Mouse (Mus musculus) limb, embryonic 15.5 days (tissue): ENCODE results near the gene Fgfr2. TPM values are rescaled to one million over a fixed set of nuclear protein-coding genes. Genes with fewer than 3 reads are reported as not detected.

Experiments used
- ATAC-seq: fragments of 200-750 bp; cut with Nextera tagmentation; 2 replicates; pipeline ENCODE4 v1.8.0; 2017; ENCODE audit warnings: low read depth, moderate TSS enrichment; ENCODE audit not compliant: insufficient number of reproducible peaks, low FRiP score, low TSS enrichment
- H3K27ac ChIP-seq: fragments of 300-500 bp; sonication (generic); 2 replicates; pipeline ENCODE4 v1.5.1; 2015; ENCODE audit warnings: moderate library complexity, mild to moderate bottlenecking, inconsistent platforms
- H3K27me3 ChIP-seq: fragments of 300-500 bp; sonication (generic); 2 replicates; pipeline ENCODE4 v1.6.1; 2015; ENCODE audit warnings: inconsistent platforms
- H3K36me3 ChIP-seq: fragments of 300-500 bp; sonication (generic); 2 replicates; pipeline ENCODE4 v1.6.1; 2015; ENCODE audit warnings: inconsistent platforms
- H3K4me1 ChIP-seq: fragments of 300-500 bp; sonication (generic); 2 replicates; pipeline ENCODE4 v1.6.1; 2015; ENCODE audit warnings: inconsistent platforms
- H3K4me2 ChIP-seq: fragments of 300-500 bp; sonication (generic); 2 replicates; pipeline ENCODE4 v1.6.1; 2015; ENCODE audit warnings: mild to moderate bottlenecking, inconsistent platforms
- H3K4me3 ChIP-seq: fragments of 300-500 bp; sonication (generic); 2 replicates; pipeline ENCODE4 v1.5.1; 2015; ENCODE audit warnings: mild to moderate bottlenecking, inconsistent platforms
- H3K9ac ChIP-seq: fragments of 300-500 bp; sonication (generic); 2 replicates; pipeline ENCODE4 v1.6.1; 2015; ENCODE audit warnings: inconsistent platforms
- H3K9me3 ChIP-seq: fragments of 300-500 bp; sonication (generic); 2 replicates; pipeline ENCODE4 v1.6.1; 2016; ENCODE audit warnings: inconsistent platforms
- WGBS: fragments of 180-500 bp; shearing (Covaris S2); methylation state at CpG from one replicate; pipeline ENCODE4 v1.1.7; 2015; 5-methylcytosine and 5-hydroxymethylcytosine counted together
- polyA plus RNA-seq: library from polyadenylated mRNA; unstranded; fragments of >200 nt; fragmentation: Nextera tagmentation; extraction: Ambion mirVana; gene quantifications from 2 replicates; pipeline ENCODE4 v1.2.1, GENCODE M21; 2015

Gene Fgfr2
- polyA plus RNA-seq, 1 experiment from 2014 or later: 101 TPM

- WGBS: 64% methylated on average over 16 of the region's 16 CpGs
These were observed 1375.8 kb downstream of the Fgfr2 start for GRCm38 (mm10) chr7:131747152-131748010.

GRCm38 (mm10) chr7:131746752-131747151 lies 1376.4 kb downstream of the Fgfr2 start:
- no peaks in the 10 kb centered on the region for H3K36me3 ChIP-seq
- no peaks in the 10 kb centered on the region for H3K4me1 ChIP-seq
- H3K9me3 ChIP-seq: no peaks in the 10 kb centered on the region
- H3K9ac ChIP-seq: no peak overlapping the region
- 34% methylated on average over 9 of the region's 9 CpGs for WGBS
- no peak overlapping the region for H3K27ac ChIP-seq
- no peak overlapping the region for H3K4me3 ChIP-seq
- no peak overlapping the region for H3K4me2 ChIP-seq
- H3K27me3 ChIP-seq: peaks cover 22% of the 10 kb centered on the region; the same call in 1 of the 2 replicates
- no peak for ATAC-seq

More at GRCm38 (mm10) chr7:131747152-131748010, 1375.8 kb downstream of the Fgfr2 start:
- no peaks in the 10 kb centered on the region for H3K9me3 ChIP-seq
- ATAC-seq: no peak
- H3K4me2 ChIP-seq: no peak overlapping the region
- no peak overlapping the region for H3K4me3 ChIP-seq
- no peaks in the 10 kb centered on the region for H3K4me1 ChIP-seq
- no peaks in the 10 kb centered on the region for H3K36me3 ChIP-seq
- H3K27ac ChIP-seq: no peak overlapping the region
- peaks cover 18% of the 10 kb centered on the region; the same call in 1 of the 2 replicates for H3K27me3 ChIP-seq
- H3K9ac ChIP-seq: no peak overlapping the region

DNA sequence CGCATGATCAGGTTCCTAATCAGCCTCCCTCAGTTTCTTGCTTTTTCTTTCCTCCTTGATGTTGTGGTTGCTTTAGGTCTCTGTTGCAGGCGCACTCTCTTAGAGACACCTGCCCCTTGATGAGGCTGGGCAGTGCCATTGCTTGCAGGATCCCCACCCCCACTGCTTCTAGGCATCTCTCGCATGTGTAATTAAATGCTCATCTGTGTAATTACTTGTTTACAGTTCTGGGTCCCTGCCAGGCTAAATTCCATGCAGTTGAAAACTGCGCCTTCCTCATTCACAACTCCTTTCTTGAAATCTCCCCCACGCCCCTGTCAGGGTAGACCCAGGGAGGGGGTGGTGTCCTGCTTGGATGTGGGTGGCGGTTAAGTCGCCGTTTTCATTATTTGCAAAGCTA lies 1380.0 kb downstream of the Fgfr2 start:
- H3K9me3 ChIP-seq: no peaks in the 10 kb centered on the region
- H3K9ac ChIP-seq: no peak overlapping the region
- H3K27me3 ChIP-seq: peaks cover 24% of the 10 kb centered on the region; the same call in 1 of the 2 replicates
- H3K4me3 ChIP-seq: no peak overlapping the region
- 44% methylated on average over 8 of the region's 8 CpGs for WGBS
- no peak overlapping the region for H3K4me2 ChIP-seq
- no peaks in the 10 kb centered on the region for H3K4me1 ChIP-seq
- H3K27ac ChIP-seq: no peak overlapping the region
- ATAC-seq: no peak
- no peaks in the 10 kb centered on the region for H3K36me3 ChIP-seq

GRCm38 (mm10) chr7:131722783-131723575 lies 1400.2 kb downstream of the Fgfr2 start:
- no peaks in the 10 kb centered on the region for H3K36me3 ChIP-seq
- H3K4me2 ChIP-seq: no peak overlapping the region
- H3K27me3 ChIP-seq: peaks cover 18% of the 10 kb centered on the region; the same call in 1 of the 2 replicates
- no peak overlapping the region for H3K9ac ChIP-seq
- no peaks in the 10 kb centered on the region for H3K9me3 ChIP-seq
- ATAC-seq: no peak
- no peak overlapping the region for H3K4me3 ChIP-seq
- 0 out of 2 replicates have a peak, but pooled peaks cover 6% of the 10 kb centered on the region for H3K4me1 ChIP-seq
- no peak overlapping the region for H3K27ac ChIP-seq
- 15% methylated on average over 9 of the region's 9 CpGs for WGBS

DNA sequence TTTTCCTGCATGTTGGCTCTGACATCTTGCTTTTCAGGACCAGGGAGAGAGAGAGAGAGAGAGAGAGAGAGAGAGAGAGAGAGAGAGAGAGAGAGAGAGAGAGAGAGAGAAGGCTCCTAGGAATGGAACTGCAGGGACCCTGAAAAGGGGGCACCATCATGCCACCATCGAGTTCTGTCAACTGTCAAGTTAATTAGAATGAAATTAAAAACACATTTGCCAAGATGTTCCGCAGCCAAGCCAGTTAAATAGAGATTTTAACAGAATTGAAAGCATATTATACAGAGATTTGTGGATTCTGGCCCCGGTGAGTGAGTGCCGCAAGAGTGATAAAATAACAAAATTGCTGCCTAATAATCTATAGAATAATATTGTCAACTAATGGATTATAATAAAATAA lies 1400.8 kb downstream of the Fgfr2 start:
- Histone ChIP-seq H3K27me3 (peaks cover 18% of the 10 kb centered on the region; the same call in 1 of the 2 replicates), H3K4me1 (0 out of 2 replicates have a peak, but pooled peaks cover 6% of the 10 kb centered on the region)
- WGBS: 28% methylated on average over 4 of the region's 4 CpGs

DNA sequence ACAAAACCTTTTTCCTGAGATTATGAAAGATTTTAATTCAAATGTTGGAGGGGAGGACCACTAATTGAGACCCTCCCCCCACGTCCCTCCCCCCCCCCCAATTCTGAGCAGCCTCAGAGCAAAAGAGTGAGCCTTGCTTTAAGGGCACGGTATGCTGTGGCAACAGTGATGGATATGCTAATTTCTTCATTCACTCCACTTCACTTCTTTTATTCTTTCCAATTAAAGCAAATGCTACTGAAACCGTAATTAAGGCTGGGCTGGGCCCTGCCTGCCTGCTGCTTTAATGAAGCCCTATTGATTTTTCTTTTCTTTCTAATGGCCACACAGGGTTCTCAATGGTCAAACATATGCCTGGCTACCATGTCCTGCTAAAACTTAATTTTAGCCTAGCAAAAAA lies 1404.9 kb downstream of the Fgfr2 start:
- H3K9me3 ChIP-seq: no peaks in the 10 kb centered on the region
- peaks cover 9% of the 10 kb centered on the region; the same call in 1 of the 2 replicates for H3K4me1 ChIP-seq
- peaks cover 15% of the 10 kb centered on the region; the same call in 1 of the 2 replicates for H3K27me3 ChIP-seq
- H3K4me3 ChIP-seq: no peak overlapping the region
- H3K36me3 ChIP-seq: no peaks in the 10 kb centered on the region
- H3K9ac ChIP-seq: no peak overlapping the region
- ATAC-seq: no peak
- H3K4me2 ChIP-seq: no peak overlapping the region
- H3K27ac ChIP-seq: no peak overlapping the region
- WGBS: 37% methylated on average over 3 of the region's 3 CpGs

More for the DNA sequence above, 1400.8 kb downstream of the Fgfr2 start:
- no peak overlapping the region for H3K4me2 ChIP-seq
- no peak overlapping the region for H3K27ac ChIP-seq
- H3K4me3 ChIP-seq: no peak overlapping the region
- H3K9me3 ChIP-seq: no peaks in the 10 kb centered on the region
- H3K9ac ChIP-seq: no peak overlapping the region
- no peaks in the 10 kb centered on the region for H3K36me3 ChIP-seq
- ATAC-seq: no peak

DNA sequence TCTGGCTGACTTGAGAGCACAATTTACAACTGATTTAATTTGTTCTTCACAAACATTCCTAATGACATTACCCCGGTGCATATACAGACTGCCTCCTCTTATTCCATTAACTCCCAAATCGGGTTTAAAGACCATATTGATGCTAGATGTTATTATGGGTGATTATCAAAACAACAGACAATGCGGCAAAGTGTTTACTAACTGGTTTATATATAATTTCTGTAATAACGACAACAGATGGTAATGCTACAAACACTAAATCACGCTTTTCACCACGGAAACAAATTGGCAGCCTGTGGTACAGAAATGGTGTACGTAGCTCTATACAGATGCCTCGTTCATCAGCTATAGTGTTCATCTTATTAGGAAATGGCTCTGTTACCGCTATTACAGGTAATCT lies 1410.1 kb downstream of the Fgfr2 start:
- H3K9me3 ChIP-seq: no peaks in the 10 kb centered on the region
- 69% methylated on average over 9 of the region's 9 CpGs for WGBS
- H3K4me2 ChIP-seq: no peak overlapping the region
- H3K36me3 ChIP-seq: no peaks in the 10 kb centered on the region
- H3K27ac ChIP-seq: no peak overlapping the region
- peaks cover 3% of the 10 kb centered on the region; the same call in 1 of the 2 replicates for H3K4me1 ChIP-seq
- no peak overlapping the region for H3K4me3 ChIP-seq
- no peaks in the 10 kb centered on the region for H3K27me3 ChIP-seq
- ATAC-seq: no peak
- no peak overlapping the region for H3K9ac ChIP-seq

GRCm38 (mm10) chr7:131696889-131697288 lies 1426.3 kb downstream of the Fgfr2 start:
- Histone ChIP-seq H3K27me3 (no peaks in the 10 kb centered on the region), H3K9me3 (no peaks in the 10 kb centered on the region), H3K9ac (no peak overlapping the region), H3K4me3 (no peak overlapping the region), H3K36me3 (no peaks in the 10 kb centered on the region), H3K4me1 (no peaks in the 10 kb centered on the region), H3K27ac (no peak overlapping the region), H3K4me2 (no peak overlapping the region)
- ATAC-seq: no peak
- 34% methylated on average over 3 of the region's 3 CpGs for WGBS

DNA sequence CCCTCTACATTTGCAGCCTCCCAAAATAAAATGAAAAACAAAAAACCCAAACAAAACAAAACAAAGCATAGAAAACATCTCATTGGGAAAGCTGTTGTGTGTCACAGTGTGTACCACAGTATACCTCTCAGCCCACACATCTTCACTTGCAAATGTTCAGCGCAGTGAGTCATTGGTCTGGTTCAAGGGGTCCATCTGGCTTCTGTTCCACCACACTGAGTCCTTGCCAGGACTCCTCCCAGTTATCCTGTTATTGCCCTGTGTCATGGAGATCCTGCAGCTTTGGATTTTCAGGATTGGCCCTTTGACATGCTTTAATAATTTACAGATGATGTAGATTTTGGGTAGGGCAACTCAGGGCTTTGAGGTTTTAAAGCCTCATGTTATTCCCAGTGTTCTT lies 1435.8 kb downstream of the Fgfr2 start:
- Histone ChIP-seq H3K4me1 (no peaks in the 10 kb centered on the region), H3K9ac (no peak overlapping the region), H3K4me2 (no peak overlapping the region), H3K27me3 (no peaks in the 10 kb centered on the region), H3K9me3 (no peaks in the 10 kb centered on the region), H3K27ac (no peak overlapping the region), H3K4me3 (no peak overlapping the region), H3K36me3 (no peaks in the 10 kb centered on the region)
- 62% methylated on average over 1 of the region's 1 CpGs for WGBS
- ATAC-seq: no peak

GRCm38 (mm10) chr7:131677126-131677525 lies 1446.0 kb downstream of the Fgfr2 start:
- Histone ChIP-seq H3K4me3 (no peak overlapping the region), H3K9ac (no peak overlapping the region), H3K4me2 (no peak overlapping the region), H3K4me1 (peaks cover 5% of the 10 kb centered on the region; the same call in 1 of the 2 replicates), H3K36me3 (no peaks in the 10 kb centered on the region), H3K9me3 (no peaks in the 10 kb centered on the region), H3K27ac (no peak overlapping the region), H3K27me3 (0 out of 2 replicates have a peak, but pooled peaks cover 3% of the 10 kb centered on the region)
- ATAC-seq: no peak
- WGBS: 92% methylated on average over 2 of the region's 2 CpGs

GRCm38 (mm10) chr7:131670586-131670985 lies 1452.6 kb downstream of the Fgfr2 start:
- Histone ChIP-seq H3K9me3 (no peaks in the 10 kb centered on the region), H3K27me3 (0 out of 2 replicates have a peak, but pooled peaks cover 7% of the 10 kb centered on the region), H3K27ac (no peak overlapping the region), H3K4me2 (no peak overlapping the region), H3K4me1 (peaks cover 2% of the 10 kb centered on the region; the same call in 1 of the 2 replicates), H3K9ac (no peak overlapping the region), H3K4me3 (no peak overlapping the region), H3K36me3 (no peaks in the 10 kb centered on the region)
- ATAC-seq: no peak
- WGBS: 72% methylated on average over 6 of the region's 6 CpGs
